Mouse (Mus musculus): ENCODE results near the gene Ncor2. TPM values are rescaled to one million over a fixed set of nuclear protein-coding genes. Genes with fewer than 3 reads are reported as not detected.

Gene Ncor2
- polyA plus RNA-seq, 1 experiment, result 46.9 TPM

DNA sequence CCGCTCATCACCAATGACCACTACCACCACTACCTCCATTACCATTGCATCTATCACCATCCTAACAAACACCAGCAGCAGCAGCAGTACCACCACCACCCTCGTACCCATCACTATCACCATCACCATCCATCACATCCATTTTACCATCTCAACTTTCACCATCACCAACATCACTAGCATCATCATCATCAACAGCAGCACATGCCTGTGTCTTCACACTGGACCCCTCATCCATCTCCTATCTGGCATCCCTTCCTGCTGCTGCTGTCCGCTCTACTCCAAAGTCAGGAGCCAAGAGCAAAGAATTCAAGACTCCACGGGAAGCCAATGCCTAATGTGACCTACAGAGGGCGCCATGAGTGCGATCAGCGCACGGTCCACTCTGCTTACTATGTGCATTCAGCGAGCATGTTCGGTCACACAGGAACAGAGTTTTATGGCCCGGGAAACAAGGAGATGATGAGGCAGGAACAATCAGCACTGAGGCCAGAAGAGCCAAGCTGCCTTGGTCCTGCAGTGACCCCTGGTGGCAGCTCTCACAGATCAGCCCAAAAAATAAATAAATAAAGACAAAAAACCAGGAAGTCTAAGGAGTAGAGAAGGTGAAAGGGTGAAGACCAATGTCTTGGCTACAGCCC is 71.9 kb downstream of the Ncor2 start:
- 50% methylated on average over 11 of the region's 11 CpGs for WGBS
- TF ChIP-seq CTCF (IDR thresholded peaks at IDR 0.05; ENCODE audit: control insufficient read depth, insufficient read depth, low read length) (peak; percentile 87), POLR2A (IDR thresholded peaks at IDR 0.05; ENCODE audit: borderline replicate concordance, control insufficient read depth, low read depth, low read length) (no peak)
- no peak overlapping the region for H3K4me3 ChIP-seq (replicated peaks; ENCODE audit: control insufficient read depth, low read depth, low read length)
- H3K4me1 ChIP-seq (ENCODE audit: control insufficient read depth, insufficient read depth, low read length), result peaks cover 9% of the 10 kb centered on the region
- no peak overlapping the region for H3K27ac ChIP-seq (ENCODE audit: control insufficient read depth, insufficient read depth, low read depth, low read length, poor library complexity)

GRCm38 (mm10) chr5:125106191-125106590 is 72.8 kb downstream of the Ncor2 start:
- H3K4me3 ChIP-seq (replicated peaks; ENCODE audit: control insufficient read depth, low read depth, low read length), result peak overlapping the region; percentile 18
- H3K27ac ChIP-seq (ENCODE audit: control insufficient read depth, insufficient read depth, low read depth, low read length, poor library complexity), result peak overlapping the region; percentile 5; the same call in 1 of the 2 replicates
- H3K4me1 ChIP-seq (ENCODE audit: control insufficient read depth, insufficient read depth, low read length), result peaks cover 9% of the 10 kb centered on the region
- 6% methylated on average over 16 of the region's 16 CpGs for WGBS
- TF ChIP-seq POLR2A (IDR thresholded peaks at IDR 0.05; ENCODE audit: borderline replicate concordance, control insufficient read depth, low read depth, low read length) (no peak), CTCF (IDR thresholded peaks at IDR 0.05; ENCODE audit: control insufficient read depth, insufficient read depth, low read length) (no peak)

GRCm38 (mm10) chr5:125104841-125105240 is 74.2 kb downstream of the Ncor2 start:
- no peak overlapping the region for H3K4me3 ChIP-seq (replicated peaks; ENCODE audit: control insufficient read depth, low read depth, low read length)
- TF ChIP-seq CTCF (IDR thresholded peaks at IDR 0.05; ENCODE audit: control insufficient read depth, insufficient read depth, low read length) (no peak), POLR2A (IDR thresholded peaks at IDR 0.05; ENCODE audit: borderline replicate concordance, control insufficient read depth, low read depth, low read length) (no peak)
- H3K27ac ChIP-seq (ENCODE audit: control insufficient read depth, insufficient read depth, low read depth, low read length, poor library complexity), result no peak overlapping the region
- 59% methylated on average over 6 of the region's 6 CpGs for WGBS
- H3K4me1 ChIP-seq (ENCODE audit: control insufficient read depth, insufficient read depth, low read length), result peaks cover 9% of the 10 kb centered on the region

DNA sequence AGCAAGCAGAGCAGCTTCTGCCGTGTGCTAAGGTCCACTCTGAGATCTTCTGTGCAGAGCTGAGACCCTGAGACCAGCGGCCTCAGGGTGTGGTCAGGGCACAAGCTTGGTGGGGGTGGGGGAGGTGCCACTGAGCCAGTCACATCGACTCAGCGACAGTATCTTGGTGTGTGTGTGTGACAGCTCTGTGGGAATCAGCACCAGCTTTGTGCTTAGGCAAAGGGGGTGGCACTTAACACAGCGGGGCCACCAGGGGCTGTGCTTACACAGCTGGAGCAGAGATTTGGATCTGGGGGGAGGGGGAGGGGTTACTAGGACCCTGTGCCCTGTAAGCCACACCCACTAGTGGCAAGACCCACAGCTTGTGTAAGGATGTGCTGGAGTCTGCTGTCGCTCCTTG is 75.6 kb downstream of the Ncor2 start:
- TF ChIP-seq POLR2A (IDR thresholded peaks at IDR 0.05; ENCODE audit: borderline replicate concordance, control insufficient read depth, low read depth, low read length), result no peak
- TF ChIP-seq CTCF (IDR thresholded peaks at IDR 0.05; ENCODE audit: control insufficient read depth, insufficient read depth, low read length), result no peak
- WGBS, result 64% methylated on average over 6 of the region's 6 CpGs
- Histone ChIP-seq H3K4me3 (replicated peaks; ENCODE audit: control insufficient read depth, low read depth, low read length) (no peak overlapping the region), H3K27ac (ENCODE audit: control insufficient read depth, insufficient read depth, low read depth, low read length, poor library complexity) (no peak overlapping the region), H3K4me1 (ENCODE audit: control insufficient read depth, insufficient read depth, low read length) (peaks cover 9% of the 10 kb centered on the region)

- WGBS, result 71% methylated on average over 7 of the region's 7 CpGs
- H3K4me3 ChIP-seq (replicated peaks; ENCODE audit: control insufficient read depth, low read depth, low read length), result no peak overlapping the region
- no peak overlapping the region for H3K27ac ChIP-seq (ENCODE audit: control insufficient read depth, insufficient read depth, low read depth, low read length, poor library complexity)
- TF ChIP-seq POLR2A (IDR thresholded peaks at IDR 0.05; ENCODE audit: borderline replicate concordance, control insufficient read depth, low read depth, low read length) (no peak), CTCF (IDR thresholded peaks at IDR 0.05; ENCODE audit: control insufficient read depth, insufficient read depth, low read length) (no peak)
- peaks cover 9% of the 10 kb centered on the region for H3K4me1 ChIP-seq (ENCODE audit: control insufficient read depth, insufficient read depth, low read length)
These were observed 76.1 kb downstream of the Ncor2 start for GRCm38 (mm10) chr5:125102907-125103306.

DNA sequence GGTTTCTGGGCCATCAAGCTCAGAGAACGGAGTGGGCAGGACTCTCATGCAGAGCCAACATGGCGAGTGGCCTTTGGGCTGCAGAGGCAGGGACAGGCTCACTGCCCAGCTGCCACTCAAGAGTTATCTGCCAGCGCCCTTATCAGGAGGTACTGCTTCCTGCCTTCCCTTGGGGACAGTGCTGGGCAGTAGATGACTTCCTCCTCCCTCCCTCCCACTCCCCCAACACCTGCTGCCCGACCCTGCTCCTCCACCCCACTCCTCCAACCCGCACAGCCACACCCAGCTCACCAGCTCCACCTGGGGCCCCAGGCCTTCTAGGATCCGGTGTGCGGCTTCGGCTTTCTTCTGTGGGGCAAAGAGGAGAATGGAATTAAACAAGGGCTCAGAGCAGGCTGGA is 76.7 kb downstream of the Ncor2 start:
- TF ChIP-seq CTCF (IDR thresholded peaks at IDR 0.05; ENCODE audit: control insufficient read depth, insufficient read depth, low read length) (no peak), POLR2A (IDR thresholded peaks at IDR 0.05; ENCODE audit: borderline replicate concordance, control insufficient read depth, low read depth, low read length) (no peak)
- Histone ChIP-seq H3K27ac (ENCODE audit: control insufficient read depth, insufficient read depth, low read depth, low read length, poor library complexity) (no peak overlapping the region), H3K4me1 (ENCODE audit: control insufficient read depth, insufficient read depth, low read length) (peaks cover 9% of the 10 kb centered on the region), H3K4me3 (replicated peaks; ENCODE audit: control insufficient read depth, low read depth, low read length) (no peak overlapping the region)
- 37% methylated on average over 8 of the region's 8 CpGs for WGBS

- TF ChIP-seq POLR2A (IDR thresholded peaks at IDR 0.05; ENCODE audit: borderline replicate concordance, control insufficient read depth, low read depth, low read length), result no peak
- no peak for TF ChIP-seq CTCF (IDR thresholded peaks at IDR 0.05; ENCODE audit: control insufficient read depth, insufficient read depth, low read length)
- WGBS, result 76% methylated on average over 5 of the region's 5 CpGs
- H3K27ac ChIP-seq (ENCODE audit: control insufficient read depth, insufficient read depth, low read depth, low read length, poor library complexity), result no peak overlapping the region
- peaks cover 3% of the 10 kb centered on the region; the same call in 1 of the 2 replicates for H3K4me1 ChIP-seq (ENCODE audit: control insufficient read depth, insufficient read depth, low read length)
- H3K4me3 ChIP-seq (replicated peaks; ENCODE audit: control insufficient read depth, low read depth, low read length), result no peak overlapping the region
These were observed 79.2 kb downstream of the Ncor2 start for GRCm38 (mm10) chr5:125099785-125100350.

GRCm38 (mm10) chr5:125098692-125099091 is 80.3 kb downstream of the Ncor2 start:
- Histone ChIP-seq H3K4me1 (ENCODE audit: control insufficient read depth, insufficient read depth, low read length) (peaks cover 1% of the 10 kb centered on the region; the same call in 1 of the 2 replicates), H3K27ac (ENCODE audit: control insufficient read depth, insufficient read depth, low read depth, low read length, poor library complexity) (no peak overlapping the region), H3K4me3 (replicated peaks; ENCODE audit: control insufficient read depth, low read depth, low read length) (no peak overlapping the region)
- 82% methylated on average over 9 of the region's 9 CpGs for WGBS
- TF ChIP-seq CTCF (IDR thresholded peaks at IDR 0.05; ENCODE audit: control insufficient read depth, insufficient read depth, low read length) (no peak), POLR2A (IDR thresholded peaks at IDR 0.05; ENCODE audit: borderline replicate concordance, control insufficient read depth, low read depth, low read length) (no peak)
